Mouse (Mus musculus): ENCODE results near the gene Eml2.
"Not testable (repeated sequence)": the region's sequence is repeated elsewhere in the genome, so short reads cannot be mapped to it uniquely, and the experiment has no call there.

The Eml2 gene

GRCm38 (mm10) chr7:19175708-19176515 is at the start of gene Eml2:
Gene Eml2 (plus strand): TSS chr7:19176421.
- peak; percentile 31 for DNase-seq

- no peak for DNase-seq
Observed at GRCm38 (mm10) chr7:19127744-19128143, 48.5 kb upstream of the Eml2 start.

DNA sequence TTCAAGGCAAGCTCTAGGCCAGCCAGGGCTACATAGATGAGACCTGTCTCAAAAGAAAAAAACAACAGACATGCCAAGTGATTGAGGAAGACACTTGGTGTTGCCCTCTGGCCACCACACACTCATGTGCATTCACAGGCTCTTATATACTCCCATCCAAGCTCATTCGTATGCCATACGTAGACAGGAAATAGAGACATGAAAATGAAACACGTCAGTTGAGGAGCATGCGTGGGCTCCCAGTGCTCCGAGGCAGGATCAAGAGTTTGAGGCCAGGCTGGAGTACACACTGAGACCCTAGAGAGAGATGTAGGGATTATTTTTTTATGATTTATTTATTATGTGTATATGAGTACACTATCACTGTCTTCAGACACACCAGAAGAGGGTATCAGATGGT is 46.8 kb upstream of the Eml2 start:
- no peak for DNase-seq

DNA sequence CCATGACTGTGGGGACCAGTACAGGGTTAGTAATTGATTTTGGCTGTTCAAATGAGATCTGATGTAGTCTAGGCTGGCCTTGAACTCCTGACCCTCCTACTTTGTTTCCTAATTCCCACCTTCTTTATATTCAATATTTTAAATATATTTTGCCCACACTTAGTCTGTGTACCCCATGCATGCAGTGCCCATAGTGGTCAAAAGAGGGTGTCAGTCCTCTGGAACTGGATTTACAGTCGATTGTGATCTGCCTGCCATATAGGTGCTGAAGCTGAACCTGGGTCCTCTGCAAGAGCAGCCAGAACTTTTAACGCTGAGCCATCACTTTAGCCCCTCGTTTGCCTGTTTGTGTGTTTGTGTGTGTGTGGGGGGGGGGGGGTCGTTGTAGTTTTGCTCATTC is 45.6 kb upstream of the Eml2 start:
- DNase-seq: no peak

DNA sequence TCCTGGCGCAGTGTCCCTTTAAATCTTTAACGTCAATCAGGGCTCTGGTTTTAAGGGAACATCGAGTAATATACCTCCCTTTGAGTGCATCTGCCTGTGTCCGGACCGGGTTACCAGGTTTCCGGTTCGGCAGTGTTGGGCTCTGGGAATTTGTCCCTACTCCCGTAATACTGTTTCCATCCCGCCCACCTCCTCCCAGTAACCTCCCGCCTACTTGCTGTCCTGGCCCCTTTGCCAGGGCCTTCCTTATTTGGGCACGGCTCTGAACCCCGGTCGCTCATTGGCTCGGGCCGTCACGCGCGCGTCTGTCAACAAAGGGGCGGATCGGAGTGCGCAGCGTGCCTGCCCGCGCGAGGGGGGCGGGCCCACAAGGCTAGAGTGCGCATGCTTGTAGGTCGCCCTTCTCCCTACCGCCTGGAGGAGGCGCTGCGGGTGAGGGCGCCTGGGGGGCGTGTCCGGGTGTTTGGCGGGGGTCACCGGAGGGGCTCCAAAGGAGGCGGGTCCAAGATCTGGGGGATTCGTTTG is 44.8 kb upstream of the Eml2 start:
- DNase-seq: peak; percentile 99

DNA sequence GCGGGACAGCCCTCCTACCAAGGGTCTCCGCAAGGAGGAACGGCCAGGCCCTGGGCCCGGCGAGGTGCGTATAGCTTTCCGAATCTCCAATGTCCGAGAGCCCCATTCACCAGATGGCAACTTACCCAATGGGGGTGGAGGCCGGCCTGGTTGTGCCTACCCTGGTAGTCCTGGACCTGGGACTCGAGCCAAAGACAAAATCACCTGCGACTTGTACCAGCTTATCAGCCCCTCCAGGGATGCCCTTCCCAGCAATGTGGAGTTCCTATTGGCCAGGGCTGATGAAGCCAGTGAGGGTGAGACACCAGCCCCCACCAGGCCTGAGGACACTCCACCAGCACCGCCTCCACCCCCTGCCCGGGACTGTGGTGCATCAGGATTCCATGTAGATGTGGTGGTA is 40.1 kb upstream of the Eml2 start:
- no peak for DNase-seq

DNA sequence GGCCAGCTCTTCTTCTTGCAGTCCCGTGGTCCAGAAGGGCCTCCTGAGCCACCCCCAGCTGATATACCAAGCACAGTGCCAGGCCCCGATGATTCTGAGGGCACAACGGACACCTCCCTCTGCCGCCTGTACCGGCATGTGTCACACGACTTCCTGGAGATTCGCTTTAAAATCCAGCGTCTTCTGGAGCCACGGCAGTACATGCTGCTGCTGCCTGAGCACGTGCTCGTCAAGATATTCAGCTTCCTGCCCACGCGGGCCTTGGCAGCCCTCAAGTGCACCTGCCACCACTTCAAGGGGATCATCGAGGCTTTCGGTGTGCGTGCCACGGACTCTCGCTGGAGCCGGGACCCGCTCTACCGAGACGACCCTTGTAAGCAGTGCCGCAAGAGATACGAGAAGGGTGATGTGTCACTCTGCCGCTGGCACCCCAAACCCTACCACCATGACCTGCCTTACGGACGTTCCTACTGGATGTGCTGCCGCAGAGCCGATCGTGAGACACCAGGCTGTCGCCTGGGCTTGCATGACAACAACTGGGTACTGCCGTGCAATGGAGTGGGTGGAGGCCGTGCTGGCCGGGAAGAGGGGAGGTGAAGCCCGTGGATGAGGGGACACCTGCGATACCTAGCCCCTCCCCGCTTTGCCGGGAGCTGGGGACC is 39.4 kb upstream of the Eml2 start:
- DNase-seq: no peak

DNA sequence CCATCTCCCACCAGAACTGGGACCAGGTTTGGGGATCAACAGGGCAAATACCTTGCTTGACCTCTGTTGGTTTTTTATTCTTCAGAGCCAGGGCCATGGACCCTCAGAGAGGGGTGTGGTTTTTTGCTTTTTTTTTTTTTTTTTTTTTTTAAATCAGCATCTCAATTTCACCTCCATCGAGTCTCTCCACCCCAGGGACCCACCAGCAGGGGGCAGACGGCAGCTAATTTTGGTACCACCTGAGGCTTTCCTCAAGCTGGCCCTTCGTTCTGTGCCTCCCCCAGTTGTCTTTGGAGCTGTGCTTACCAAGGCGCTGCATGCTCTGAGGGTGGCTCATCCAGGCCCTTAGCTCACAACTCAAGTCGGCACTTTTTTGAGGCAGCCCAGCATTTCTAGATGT is 38.8 kb upstream of the Eml2 start:
- DNase-seq: no peak

- DNase-seq: no peak
Observed at GRCm38 (mm10) chr7:19146793-19147192, 29.4 kb upstream of the Eml2 start.

DNA sequence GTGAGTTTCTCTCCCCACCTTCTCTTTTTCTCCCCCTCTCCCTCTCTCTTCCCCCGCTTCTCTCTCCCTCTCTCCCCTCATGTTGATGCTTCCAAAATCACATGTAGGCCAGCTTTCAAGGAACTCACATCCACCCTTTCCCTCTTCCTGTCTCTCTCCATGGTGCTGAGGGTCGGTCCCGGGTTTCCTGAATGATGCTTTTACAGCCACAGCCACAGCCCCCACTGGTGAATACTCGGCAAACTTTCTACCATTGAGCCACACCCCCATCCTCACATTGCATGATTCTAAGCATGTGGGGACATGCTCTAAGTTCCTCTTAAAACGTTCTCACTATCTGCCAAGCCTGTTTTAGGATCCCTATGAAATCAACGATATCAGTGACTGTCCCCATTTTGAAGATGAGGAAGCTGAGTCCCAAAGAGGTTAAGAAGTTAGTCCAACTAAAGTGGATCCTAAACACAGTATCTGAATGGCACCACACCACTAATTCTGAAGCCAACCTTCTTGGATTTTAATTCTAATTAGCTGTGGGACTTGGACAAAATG is 28.6 kb upstream of the Eml2 start:
- no peak for DNase-seq

- no peak for DNase-seq
Observed at GRCm38 (mm10) chr7:19148180-19148874, 27.9 kb upstream of the Eml2 start.

DNA sequence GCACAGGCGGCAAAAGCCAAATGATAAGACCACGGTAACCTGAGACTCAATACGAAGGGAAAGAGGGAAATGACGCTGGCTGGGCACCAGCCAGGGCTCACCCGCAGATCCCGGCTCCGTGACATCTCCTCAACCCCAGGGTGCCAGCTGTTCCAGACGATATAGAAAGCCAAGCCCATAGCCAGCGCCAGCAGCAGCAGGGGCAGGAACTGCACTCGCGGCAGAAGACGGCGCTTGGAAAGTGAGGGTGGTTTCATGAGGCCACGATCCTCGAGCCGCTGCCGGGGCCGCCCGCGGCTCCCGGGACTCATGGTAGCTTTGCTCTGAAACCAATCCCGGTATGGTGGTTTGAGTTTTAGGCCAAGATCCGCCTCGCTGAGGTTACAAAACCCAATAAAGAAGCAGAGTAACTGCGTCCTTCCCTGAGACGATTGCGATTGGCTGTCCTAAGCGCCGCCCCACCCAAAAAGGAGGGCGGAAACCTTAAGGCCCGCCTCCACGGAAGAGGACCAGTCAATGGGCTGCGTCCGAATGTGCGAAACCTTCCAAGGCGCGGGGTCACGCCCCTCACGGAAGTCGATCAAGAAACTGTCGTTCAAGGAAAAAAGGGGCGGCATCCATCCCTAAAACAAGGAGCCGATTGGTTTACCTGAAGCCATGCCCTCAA is 27.2 kb upstream of the Eml2 start, which contains the start of gene Qpctl:
TSS of gene Qpctl (minus strand) at position 417 of the 667 bp plus-strand sequence.
- DNase-seq: peak; percentile 100

GRCm38 (mm10) chr7:19149626-19150025 is 26.6 kb upstream of the Eml2 start, which contains the start of gene Snrpd2:
Gene Snrpd2 (plus strand): TSS chr7:19149722.
- DNase-seq: peak; percentile 94

GRCm38 (mm10) chr7:19151121-19151520 is 25.1 kb upstream of the Eml2 start:
- DNase-seq: not testable (repeated sequence)

- DNase-seq: no peak
Observed at GRCm38 (mm10) chr7:19154796-19155195, 21.4 kb upstream of the Eml2 start.

DNA sequence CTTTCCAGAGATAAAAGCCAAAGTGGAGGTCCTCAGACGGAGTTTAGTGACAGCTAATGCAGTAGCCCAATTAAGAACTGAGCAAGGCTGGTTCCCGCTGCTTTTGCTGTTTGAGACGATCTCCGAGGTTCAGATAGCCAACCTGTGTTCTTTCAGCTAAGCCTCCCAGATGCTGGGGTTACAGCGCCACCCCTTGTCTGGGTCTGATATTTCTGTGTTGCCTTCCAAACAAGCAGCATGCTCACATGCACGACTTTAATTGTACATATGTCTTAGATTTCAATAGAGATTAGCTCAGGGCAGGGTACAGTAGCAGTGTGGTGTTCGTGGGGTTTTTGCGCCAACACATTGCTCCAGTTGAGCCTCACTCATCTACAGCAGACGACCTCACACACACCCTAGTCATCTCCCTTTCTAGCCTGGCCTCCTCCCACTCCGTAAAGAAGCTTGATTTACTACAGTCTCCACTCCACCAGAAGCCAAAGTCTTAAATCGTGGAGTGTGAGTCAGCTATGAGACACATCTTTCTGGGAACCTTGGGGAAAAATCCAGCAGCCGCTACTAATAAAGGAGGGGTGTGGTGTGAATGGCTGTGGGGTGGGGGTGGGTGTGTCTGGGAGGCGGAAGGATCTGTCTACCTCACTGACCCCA is 20.3 kb upstream of the Eml2 start:
- DNase-seq: no peak

GRCm38 (mm10) chr7:19157160-19157800 is 18.9 kb upstream of the Eml2 start:
- peak; percentile 86 for DNase-seq

- no peak for DNase-seq
Observed at GRCm38 (mm10) chr7:19158601-19159000, 17.6 kb upstream of the Eml2 start.

DNA sequence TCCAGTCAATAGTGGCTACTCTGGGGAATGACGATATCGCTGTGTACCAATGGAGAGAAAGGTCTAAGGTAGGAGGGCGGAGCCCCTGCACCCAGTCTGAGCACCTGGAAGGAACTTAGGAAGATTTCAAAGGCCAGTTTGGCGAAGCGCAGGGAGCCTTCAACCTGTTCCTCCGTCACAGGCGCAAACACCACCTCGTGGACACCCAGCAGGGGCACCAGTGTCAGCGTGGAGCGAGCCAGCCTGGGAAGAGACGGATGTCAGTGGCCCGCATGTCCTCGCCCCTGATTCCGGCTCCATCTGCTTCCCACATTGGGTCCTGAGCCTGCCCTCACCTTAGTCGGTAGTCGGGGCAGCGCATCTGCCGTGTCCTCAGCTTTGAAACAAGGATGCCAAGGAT is 16.8 kb upstream of the Eml2 start:
- DNase-seq: no peak

- DNase-seq: no peak
Observed at GRCm38 (mm10) chr7:19160115-19160514, 16.1 kb upstream of the Eml2 start.

- no peak for DNase-seq
Observed at GRCm38 (mm10) chr7:19162928-19163327, 13.3 kb upstream of the Eml2 start.
